Mouse (Mus musculus) urinary bladder, postnatal 4 days (tissue): ENCODE results near the gene Olfr1188.
"Not testable (repeated sequence)": the region's sequence is repeated elsewhere in the genome, so short reads cannot be mapped to it uniquely, and the experiment has no call there.

Source experiments
- DNase-seq, 2 experiments: peaks; one replicate each; pipeline ENCODE4 v3.0.0; 2021 to 2022; ENCODE audit warnings: low spot score in 2 of 2

The Olfr1188 gene

GRCm38 (mm10) chr2:88556635-88557034 is at the start of gene Olfr1188:
Gene Olfr1188, plus strand, starts transcription at chr2:88556935.
- no peak for DNase-seq

- no peak for DNase-seq
Measured at GRCm38 (mm10) chr2:88518251-88518650, 38.5 kb upstream of the Olfr1188 start, which contains the start of gene Olfr1186. Gene Olfr1186, plus strand, starts transcription at chr2:88518551.

- no peak for DNase-seq
Measured at GRCm38 (mm10) chr2:88525720-88526119, 31.0 kb upstream of the Olfr1188 start.

GRCm38 (mm10) chr2:88572696-88573095 is 16.0 kb downstream of the Olfr1188 start:
- not testable (repeated sequence) for DNase-seq

- DNase-seq = no peak
Measured at GRCm38 (mm10) chr2:88586154-88586553, 29.4 kb downstream of the Olfr1188 start, which contains the start of gene Olfr1189. Gene Olfr1189, plus strand, starts transcription at chr2:88586454.
